Mouse (Mus musculus) forebrain, postnatal 0 days (tissue): ENCODE measurements around the gene Faap100. TPM values are rescaled to one million over a fixed set of nuclear protein-coding genes. Genes with fewer than 3 reads are reported as not detected.
A peak's percentile ranks its signal among the peaks of the same experiment; 100 is the strongest.

Experiments used
- ATAC-seq: fragments of 200-750 bp; cut with Nextera tagmentation; 2 replicates; pipeline ENCODE4 v1.8.0; 2017; ENCODE audit warnings: mild to moderate bottlenecking, moderate library complexity
- DNase-seq: peaks from one replicate; pipeline ENCODE4 v3.0.0-alpha.2; 2015
- H3K27ac ChIP-seq: fragments of 300-500 bp; sonication (generic); 2 replicates; pipeline ENCODE4 v1.5.1; 2014; ENCODE audit warnings: low read depth, mild to moderate bottlenecking, antibody characterized with exemption, low read length, moderate library complexity, mixed read lengths
- H3K27me3 ChIP-seq: fragments of 300-500 bp; sonication (generic); 2 replicates; pipeline ENCODE4 v1.6.1; 2014; ENCODE audit warnings: mild to moderate bottlenecking, low read length, mixed read lengths; ENCODE audit not compliant: insufficient read depth
- H3K36me3 ChIP-seq: fragments of 300-500 bp; sonication (generic); 2 replicates; pipeline ENCODE4 v1.6.1; 2014; ENCODE audit warnings: mild to moderate bottlenecking, moderate library complexity; ENCODE audit not compliant: insufficient read depth
- H3K4me1 ChIP-seq: fragments of 300-500 bp; sonication (generic); 2 replicates; pipeline ENCODE4 v1.6.1; 2014; ENCODE audit warnings: antibody characterized with exemption; ENCODE audit not compliant: insufficient read depth
- H3K4me2 ChIP-seq: fragments of 300-500 bp; sonication (generic); 2 replicates; pipeline ENCODE4 v1.6.1; 2014; ENCODE audit warnings: low read depth, mild to moderate bottlenecking, moderate library complexity
- H3K4me3 ChIP-seq: fragments of 300-500 bp; sonication (generic); 2 replicates; pipeline ENCODE4 v1.5.1; 2014; ENCODE audit warnings: low read depth, low read length, mixed read lengths
- H3K9ac ChIP-seq: fragments of 300-500 bp; sonication (generic); 2 replicates; pipeline ENCODE4 v1.6.1; 2014; ENCODE audit warnings: mild to moderate bottlenecking
- H3K9me3 ChIP-seq: fragments of 300-500 bp; sonication (generic); 2 replicates; pipeline ENCODE4 v1.6.1; 2016; ENCODE audit warnings: low read length
- CTCF ChIP-seq: sonication (generic); IDR thresholded peaks from 2 replicates; pipeline ENCODE4 v1.5.1; 2016; ENCODE audit warnings: antibody characterized with exemption, control low read depth, low read depth
- whole genome bisulfite sequencing: fragments of 180-500 bp; shearing (Covaris S2); extraction: QIAGEN DNeasy Blood & Tissue Kit; methylation state at CpG from one replicate; pipeline ENCODE4 v1.1.7; 2014; 5-methylcytosine and 5-hydroxymethylcytosine counted together
- polyA plus RNA-seq: library from polyadenylated mRNA; unstranded; fragments of >200 nt; fragmentation: Nextera tagmentation; extraction: Ambion mirVana; gene quantifications from 2 replicates; pipeline ENCODE4 v1.2.1, GENCODE M21; 2015
- total RNA-seq: library from RNA; depleted of rRNA; stranded (reverse); fragments of >200 nt; gene quantifications from 2 replicates; pipeline ENCODE4 v1.2.3, GENCODE M21; 2014

Faap100 gene
- total and polyA plus RNA-seq, 2 experiments from 2014 or later = 97.8 to 132 TPM

DNA sequence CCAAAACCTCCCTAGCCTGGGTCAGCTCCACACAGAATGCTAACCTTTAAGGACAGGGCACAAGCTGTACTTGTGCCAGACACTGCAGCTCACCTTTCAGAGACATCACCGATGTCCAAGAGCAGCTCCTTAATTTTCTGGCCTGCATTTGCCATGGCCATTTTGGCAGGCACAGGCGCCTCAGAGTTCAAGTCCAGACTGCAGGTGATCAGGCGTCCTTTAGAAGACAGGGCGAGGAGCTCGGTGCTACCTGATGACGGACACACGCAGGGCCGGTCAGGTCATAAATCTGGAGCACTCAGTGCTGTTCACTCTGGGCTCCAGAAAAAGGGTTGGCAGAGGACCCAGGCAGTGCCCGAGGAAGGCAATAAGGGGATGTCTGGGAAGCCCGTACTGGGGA is 3.2 kb downstream of the Faap100 start:
- no peak overlapping the region for H3K27ac ChIP-seq
- no peak for TF ChIP-seq CTCF
- H3K36me3 ChIP-seq = peaks cover 67% of the 10 kb centered on the region
- no peak for DNase-seq
- 92% methylated on average over 10 of the region's 10 CpGs for WGBS
- no peaks in the 10 kb centered on the region for H3K9me3 ChIP-seq
- H3K4me2 ChIP-seq = no peak overlapping the region
- ATAC-seq = no peak
- H3K4me1 ChIP-seq = peaks cover 11% of the 10 kb centered on the region; the same call in 1 of the 2 replicates
- no peaks in the 10 kb centered on the region for H3K27me3 ChIP-seq
- H3K4me3 ChIP-seq = no peak overlapping the region
- no peak overlapping the region for H3K9ac ChIP-seq

- Histone ChIP-seq H3K36me3 (peaks cover 76% of the 10 kb centered on the region), H3K4me2 (no peak overlapping the region), H3K27me3 (no peaks in the 10 kb centered on the region), H3K9ac (no peak overlapping the region), H3K9me3 (no peaks in the 10 kb centered on the region), H3K4me1 (peaks cover 9% of the 10 kb centered on the region; the same call in 1 of the 2 replicates), H3K4me3 (no peak overlapping the region), H3K27ac (no peak overlapping the region)
- ATAC-seq (no peak), DNase-seq (no peak)
- no peak for TF ChIP-seq CTCF
- 77% methylated on average over 23 of the region's 23 CpGs for WGBS
These were observed 4.6 kb downstream of the Faap100 start for GRCm38 (mm10) chr11:120373820-120374586.

DNA sequence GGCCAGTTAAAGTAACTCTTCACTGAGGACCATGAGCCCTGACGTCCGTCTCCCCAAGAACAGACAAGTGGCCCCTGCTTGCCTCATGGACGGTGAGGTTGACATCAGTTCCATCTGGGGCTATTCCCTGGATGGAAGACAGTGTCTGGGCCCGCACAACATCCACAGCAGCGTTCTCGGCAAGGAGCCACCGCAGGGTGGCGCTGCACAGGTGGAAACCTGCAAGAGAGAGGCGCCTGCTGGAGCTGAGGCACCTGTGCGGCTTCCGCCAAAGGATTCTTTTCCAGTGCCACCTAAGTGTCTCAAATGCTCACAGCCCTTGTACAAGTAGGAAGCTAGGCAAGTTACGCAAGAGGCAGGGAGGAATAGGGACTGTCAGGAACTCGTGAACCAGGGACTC is 5.5 kb downstream of the Faap100 start:
- WGBS = 64% methylated on average over 13 of the region's 13 CpGs
- Histone ChIP-seq H3K4me3 (no peak overlapping the region), H3K27ac (no peak overlapping the region), H3K4me2 (no peak overlapping the region), H3K36me3 (peaks cover 82% of the 10 kb centered on the region), H3K9ac (no peak overlapping the region), H3K9me3 (no peaks in the 10 kb centered on the region), H3K4me1 (peaks cover 6% of the 10 kb centered on the region; the same call in 1 of the 2 replicates), H3K27me3 (no peaks in the 10 kb centered on the region)
- ATAC-seq = no peak
- TF ChIP-seq CTCF = peak; percentile 49
- no peak for DNase-seq

GRCm38 (mm10) chr11:120369656-120370055 is 8.9 kb downstream of the Faap100 start:
- Histone ChIP-seq H3K4me2 (no peak overlapping the region), H3K27me3 (no peaks in the 10 kb centered on the region), H3K9ac (no peak overlapping the region), H3K27ac (no peak overlapping the region), H3K9me3 (no peaks in the 10 kb centered on the region), H3K36me3 (peaks cover 60% of the 10 kb centered on the region), H3K4me3 (no peak overlapping the region), H3K4me1 (0 out of 2 replicates have a peak, but pooled peaks cover 4% of the 10 kb centered on the region)
- TF ChIP-seq CTCF = peak; percentile 84
- DNase-seq (peak; percentile 63), ATAC-seq (peak; percentile 78)
- WGBS = 35% methylated on average over 8 of the region's 8 CpGs

- H3K36me3 ChIP-seq = peaks cover 30% of the 10 kb centered on the region
- 0 out of 2 replicates have a peak, but pooled peaks cover 4% of the 10 kb centered on the region for H3K4me1 ChIP-seq
- WGBS = 29% methylated on average over 7 of the region's 7 CpGs
- TF ChIP-seq CTCF = no peak
- H3K27ac ChIP-seq = no peak overlapping the region
- no peak for DNase-seq
- H3K4me2 ChIP-seq = no peak overlapping the region
- no peak overlapping the region for H3K4me3 ChIP-seq
- H3K9me3 ChIP-seq = no peaks in the 10 kb centered on the region
- H3K27me3 ChIP-seq = no peaks in the 10 kb centered on the region
- ATAC-seq = no peak
- H3K9ac ChIP-seq = no peak overlapping the region
These were observed 12.0 kb downstream of the Faap100 start for GRCm38 (mm10) chr11:120366443-120367027.

- Histone ChIP-seq H3K27me3 (no peaks in the 10 kb centered on the region), H3K27ac (no peak overlapping the region), H3K36me3 (no peaks in the 10 kb centered on the region), H3K4me3 (no peak overlapping the region), H3K9ac (no peak overlapping the region), H3K9me3 (no peaks in the 10 kb centered on the region), H3K4me2 (no peak overlapping the region), H3K4me1 (peaks cover 14% of the 10 kb centered on the region)
- WGBS = 86% methylated on average over 6 of the region's 6 CpGs
- ATAC-seq (no peak), DNase-seq (no peak)
- no peak for TF ChIP-seq CTCF
These were observed 15.7 kb downstream of the Faap100 start for GRCm38 (mm10) chr11:120362891-120363290.

DNA sequence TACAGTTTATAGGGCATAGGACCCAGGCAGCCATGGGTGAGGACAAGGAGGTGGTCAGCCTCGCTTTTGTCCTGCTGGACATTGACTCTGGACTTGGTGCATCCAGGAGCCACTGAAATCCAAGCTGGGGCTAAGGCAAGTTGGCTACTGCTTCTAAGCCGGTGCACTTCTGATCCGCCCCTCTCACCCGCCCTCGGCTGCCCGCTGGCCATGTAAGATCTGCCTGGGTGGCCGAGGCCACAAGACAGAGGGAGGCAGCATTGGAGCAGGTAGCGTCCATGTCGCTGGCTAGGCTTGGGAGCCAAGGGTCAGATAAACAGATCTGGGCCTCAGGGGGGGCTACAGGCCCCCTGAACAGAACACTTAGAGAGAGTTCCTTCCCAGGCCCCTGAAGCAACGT is 17.3 kb downstream of the Faap100 start, which contains the start of gene Fscn2:
Gene Fscn2 (plus strand): TSS at position 240 of the 400 bp plus-strand sequence.
- Histone ChIP-seq H3K9ac (no peak within 1 kb of the TSS), H3K27ac (no peak within 1 kb of the TSS), H3K36me3 (no peaks in the 10 kb centered on the region), H3K9me3 (no peaks in the 10 kb centered on the region), H3K4me2 (no peak within 1 kb of the TSS), H3K4me1 (peaks cover 19% of the 10 kb centered on the region), H3K27me3 (no peaks in the 10 kb centered on the region), H3K4me3 (no peak within 1 kb of the TSS)
- 69% methylated on average over 10 of the region's 10 CpGs for WGBS
- no peak for DNase-seq
- ATAC-seq = no peak
- no peak for TF ChIP-seq CTCF
